Mouse (Mus musculus) right cerebral cortex, postnatal 36 days (tissue): ENCODE measurements at regions not wholly inside any gene's neighbourhood (a gene's known extent, or its start where the extent isn't known, plus 50 kb on each side); places are given as distances from the start of the nearest gene placed in this dataset.

Source experiments
- DNase-seq, 2 experiments: peaks; one replicate each; pipeline ENCODE4 v3.0.0; 2022; ENCODE audit warnings: low spot score in 2 of 2, mixed read lengths in 1 of 2

GRCm38 (mm10) chr5:33548800-33549199, 80.6 kb downstream of the Fam53a start:
- DNase-seq = no peak

GRCm38 (mm10) chr5:33543372-33543771, 86.1 kb downstream of the Fam53a start:
- DNase-seq = no peak

GRCm38 (mm10) chr5:33542643-33543042, 86.8 kb downstream of the Fam53a start:
- no peak for DNase-seq

GRCm38 (mm10) chr5:33542000-33542554, 87.4 kb downstream of the Fam53a start:
- no peak for DNase-seq

- no peak for DNase-seq
Measured at GRCm38 (mm10) chr5:33540259-33540658, 89.2 kb downstream of the Fam53a start.

- no peak for DNase-seq
Measured at GRCm38 (mm10) chr5:33537429-33537828, 92.0 kb downstream of the Fam53a start.

GRCm38 (mm10) chr5:33537017-33537416, 92.4 kb downstream of the Fam53a start:
- no peak for DNase-seq

- no peak for DNase-seq
Measured at GRCm38 (mm10) chr5:33536261-33536660, 93.2 kb downstream of the Fam53a start.

- no peak for DNase-seq
Measured at GRCm38 (mm10) chr5:33535145-33536010, 94.1 kb downstream of the Fam53a start.

- peak in 1 of 2 experiments; percentile 25 for DNase-seq
Measured at GRCm38 (mm10) chr5:33534345-33534744, 95.1 kb downstream of the Fam53a start.

- DNase-seq = no peak
Measured at GRCm38 (mm10) chr5:33533185-33533584, 96.2 kb downstream of the Fam53a start.

- DNase-seq = no peak
Measured at GRCm38 (mm10) chr5:33531263-33531662, 97.5 kb upstream of the Nkx1-1 start.

GRCm38 (mm10) chr5:33529771-33530170, 96.0 kb upstream of the Nkx1-1 start:
- DNase-seq = no peak

- DNase-seq = no peak
Measured at GRCm38 (mm10) chr5:33528971-33529670, 95.3 kb upstream of the Nkx1-1 start.

GRCm38 (mm10) chr5:33527750-33528149, 94.0 kb upstream of the Nkx1-1 start:
- DNase-seq = no peak

GRCm38 (mm10) chr5:33527316-33527715, 93.5 kb upstream of the Nkx1-1 start:
- DNase-seq = no peak

- no peak for DNase-seq
Measured at GRCm38 (mm10) chr5:33521951-33522742, 88.4 kb upstream of the Nkx1-1 start.

- no peak for DNase-seq
Measured at GRCm38 (mm10) chr5:33520856-33521255, 87.1 kb upstream of the Nkx1-1 start.

GRCm38 (mm10) chr5:33519394-33519793, 85.6 kb upstream of the Nkx1-1 start:
- no peak for DNase-seq

GRCm38 (mm10) chr5:33518860-33519259, 85.1 kb upstream of the Nkx1-1 start:
- DNase-seq = no peak

- no peak for DNase-seq
Measured at GRCm38 (mm10) chr5:33517625-33518024, 83.8 kb upstream of the Nkx1-1 start.

- DNase-seq = no peak
Measured at GRCm38 (mm10) chr5:33516211-33516610, 82.4 kb upstream of the Nkx1-1 start.
